Mouse (Mus musculus) Patski (cell line): ENCODE data around the gene Mapk8ip2. TPM values are rescaled to one million over a fixed set of nuclear protein-coding genes. Genes with fewer than 3 reads are reported as not detected.

ENCODE experiments used
- ATAC-seq: fragments of 100-300 bp; one replicate; pipeline ENCODE4 v1.8.0; 2021
- CTCF ChIA-PET: fragments of 350-600 bp; sonication (Branson Sonifier 250); formaldehyde crosslinking; loops from one replicate; lab custom pipeline; 2022; ENCODE audit warnings: inconsistent platforms; lab: Charles Lee
- POLR2A ChIA-PET: fragments of 350-600 bp; sonication (Branson Sonifier 250); formaldehyde crosslinking; loops from one replicate; lab custom pipeline; 2022; ENCODE audit warnings: antibody characterized with exemption, inconsistent platforms; lab: Charles Lee
- DNase-seq: peaks from one replicate; pipeline ENCODE4 v3.0.0-alpha.2; 2011; ENCODE audit warnings: low read depth, low spot score
- H3K27me3 ChIP-seq: fragments of 371-371 bp; one replicate; pipeline ENCODE4 v1.5.1; 2021
- CTCF ChIP-seq: fragments of 100-300 bp; IDR thresholded peaks from one replicate; pipeline ENCODE4 v1.5.1; 2021
- in situ Hi-C: fragments of 300-500 bp; cut with MboI; formaldehyde crosslinking; loops from 3 replicates; pipeline ENCODE4 v1.11.1; 2018; ENCODE audit warnings: low pct_unique_long_range_greater_than_20kb, mixed read lengths
- polyA plus RNA-seq: library from polyadenylated mRNA; unstranded; gene quantifications from one replicate; pipeline ENCODE4 v1.2.3, GENCODE M21; 2021

Gene Mapk8ip2
- polyA plus RNA-seq, 1 experiment from 2014 or later: 0.17 TPM

DNA sequence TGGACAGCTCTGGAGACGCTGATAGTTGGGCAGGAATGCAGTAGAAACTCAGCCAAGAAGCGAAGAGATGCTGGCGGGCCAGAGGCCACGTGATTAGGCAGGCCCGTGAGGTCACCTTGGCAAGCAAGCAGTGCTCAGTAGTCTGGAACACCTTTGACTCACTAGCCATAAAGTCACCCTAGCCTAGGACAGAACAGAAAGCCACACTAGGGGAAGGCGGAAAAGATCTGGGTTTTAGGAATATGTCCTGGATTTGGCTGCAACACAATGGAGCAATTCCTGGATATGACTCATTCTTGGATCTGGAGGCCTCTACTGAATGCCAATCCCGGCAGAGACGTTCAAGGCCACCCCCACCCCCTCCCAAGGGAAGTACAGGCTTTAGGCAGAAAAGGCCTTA lies 26.9 kb downstream of the Mapk8ip2 start:
- no peak for TF ChIP-seq CTCF
- ChIA-PET POLR2A (no interaction called here), CTCF (no interaction called here)
- in situ Hi-C loops: no loop called here
- peak; percentile 93 for DNase-seq
- peak; percentile 89 for ATAC-seq
- no peaks in the 10 kb centered on the region for H3K27me3 ChIP-seq

DNA sequence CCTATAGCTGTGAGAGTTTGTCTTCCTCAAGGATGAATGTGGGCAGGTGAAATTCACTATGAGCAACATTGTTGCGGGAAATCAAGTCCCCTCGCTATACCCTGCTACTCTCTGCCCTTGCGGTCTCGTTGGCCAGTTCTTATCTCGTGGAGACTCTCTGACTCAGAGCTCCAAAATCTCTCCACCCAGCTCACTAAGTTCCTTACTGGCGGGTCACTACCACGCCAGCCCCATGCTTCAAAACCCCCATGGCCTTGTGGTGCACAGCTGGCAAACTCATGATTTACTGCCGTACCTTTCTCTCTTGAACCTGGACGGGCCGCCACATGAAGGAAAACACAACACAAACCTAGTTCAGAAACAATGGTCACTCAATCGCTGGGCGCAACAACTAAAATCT lies 34.5 kb downstream of the Mapk8ip2 start:
- CTCF ChIA-PET: no interaction called here
- in situ Hi-C loops: no loop called here

DNA sequence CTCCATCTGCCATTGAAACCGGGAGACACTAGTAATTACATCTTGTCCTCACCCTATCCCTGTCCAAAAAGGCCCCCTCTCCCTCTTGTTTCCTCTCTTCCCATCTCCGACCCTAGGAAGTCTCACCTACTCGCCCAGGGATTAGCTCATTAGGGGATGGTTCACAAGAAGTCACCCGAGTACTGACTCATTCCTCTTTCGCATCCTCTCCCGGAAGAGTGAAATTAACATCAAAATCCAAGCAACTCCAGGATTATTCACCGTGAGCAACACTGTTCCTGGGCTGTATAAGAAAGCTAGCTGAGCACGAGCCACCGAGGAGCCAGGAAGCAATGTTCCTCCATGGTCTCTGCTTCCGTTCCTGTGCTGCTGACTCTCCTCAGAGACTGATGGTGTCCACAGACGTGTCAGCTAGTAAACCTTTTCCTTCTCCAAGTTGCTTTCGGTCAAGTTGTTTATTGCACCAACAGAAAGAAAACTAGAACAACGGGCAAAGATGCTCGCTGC lies 35.0 kb downstream of the Mapk8ip2 start:
- DNase-seq (no peak), ATAC-seq (no peak)
- CTCF ChIA-PET: no interaction called here
- in situ Hi-C loops: no loop called here
- TF ChIP-seq CTCF: no peak
- POLR2A ChIA-PET: interaction anchor here (0.5 kb wide), 1 partner anchor 57 kb away, joined by 4 read pairs; no protein-coding TSS in a partner anchor
- peaks cover 12% of the 10 kb centered on the region for H3K27me3 ChIP-seq

More for the DNA sequence above, 34.5 kb downstream of the Mapk8ip2 start:
- ATAC-seq (no peak), DNase-seq (no peak)
- POLR2A ChIA-PET: interaction anchor here (0.5 kb wide), 1 partner anchor 56 kb away, joined by 4 read pairs; no protein-coding TSS in a partner anchor
- H3K27me3 ChIP-seq: peaks cover 8% of the 10 kb centered on the region
- no peak for TF ChIP-seq CTCF

DNA sequence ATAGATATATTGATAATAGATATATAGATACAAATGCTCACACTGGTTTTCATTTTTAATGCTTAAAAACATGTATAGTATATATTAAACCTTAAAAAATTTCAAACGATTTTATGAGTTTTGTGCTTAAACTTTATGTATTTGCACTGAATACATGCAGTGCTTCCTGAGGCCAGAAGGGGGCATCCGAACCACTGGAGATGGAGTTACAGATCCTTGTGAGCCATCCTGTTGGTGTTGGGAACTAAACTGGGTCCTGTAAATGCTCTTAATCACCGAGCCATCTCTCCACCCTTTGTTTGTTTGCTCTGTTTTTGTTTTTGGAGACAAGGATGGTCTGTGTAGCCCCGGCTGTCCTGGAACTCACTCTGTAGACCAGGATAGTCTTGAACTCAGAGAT lies 41.3 kb downstream of the Mapk8ip2 start:
- POLR2A ChIA-PET: no interaction called here

DNA sequence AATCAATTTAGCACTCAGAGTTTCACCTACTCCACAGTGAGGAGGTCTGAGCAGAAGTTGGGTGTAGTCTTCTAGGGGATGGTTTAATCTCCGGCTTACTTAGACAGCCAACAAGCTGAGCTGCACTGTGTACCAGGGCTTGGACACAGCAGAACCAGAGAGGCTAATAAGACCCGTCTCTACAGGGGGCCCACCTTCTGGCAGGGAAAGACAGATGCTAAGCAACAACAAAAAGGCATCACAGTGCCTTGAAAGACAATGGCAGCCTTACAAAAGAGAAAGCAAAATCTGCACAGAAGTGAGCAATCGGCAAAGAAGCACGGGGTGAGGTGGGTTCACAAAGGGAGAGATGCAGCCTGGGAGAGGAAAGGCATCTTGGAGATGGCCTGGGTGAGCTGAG lies 42.4 kb downstream of the Mapk8ip2 start:
- ChIA-PET POLR2A (no interaction called here), CTCF (no interaction called here)
- no peak for DNase-seq
- in situ Hi-C loops: no loop called here
- no peak for ATAC-seq
- peaks cover 26% of the 10 kb centered on the region for H3K27me3 ChIP-seq
- TF ChIP-seq CTCF: no peak

More for the DNA sequence above, 41.3 kb downstream of the Mapk8ip2 start:
- in situ Hi-C loops: no loop called here
- DNase-seq: no peak
- CTCF ChIA-PET: no interaction called here
- TF ChIP-seq CTCF: no peak
- no peak for ATAC-seq
- peaks cover 20% of the 10 kb centered on the region for H3K27me3 ChIP-seq

DNA sequence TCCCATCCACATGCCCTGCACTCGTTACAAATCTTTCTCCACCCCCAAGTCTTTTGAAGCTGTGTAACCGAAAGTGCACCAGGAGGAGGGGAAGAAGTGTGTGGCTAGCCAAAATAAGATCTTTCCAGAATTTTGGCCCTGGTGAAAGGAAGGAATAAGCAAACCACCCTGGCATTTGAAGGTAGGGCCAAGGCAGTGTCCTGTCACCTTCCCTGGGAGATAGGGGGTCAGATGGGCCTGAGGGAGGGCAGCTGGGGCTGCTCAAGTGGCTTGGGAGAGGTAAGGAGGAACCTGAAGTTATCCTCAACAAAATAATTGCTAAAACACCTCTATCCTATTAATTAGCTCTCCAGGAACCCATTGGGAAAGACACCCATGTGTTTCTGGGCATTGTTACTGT lies 43.1 kb downstream of the Mapk8ip2 start:
- ChIA-PET CTCF (no interaction called here), POLR2A (no interaction called here)
- DNase-seq: no peak
- in situ Hi-C loops: no loop called here
- TF ChIP-seq CTCF: no peak
- no peak for ATAC-seq
- peaks cover 26% of the 10 kb centered on the region for H3K27me3 ChIP-seq

DNA sequence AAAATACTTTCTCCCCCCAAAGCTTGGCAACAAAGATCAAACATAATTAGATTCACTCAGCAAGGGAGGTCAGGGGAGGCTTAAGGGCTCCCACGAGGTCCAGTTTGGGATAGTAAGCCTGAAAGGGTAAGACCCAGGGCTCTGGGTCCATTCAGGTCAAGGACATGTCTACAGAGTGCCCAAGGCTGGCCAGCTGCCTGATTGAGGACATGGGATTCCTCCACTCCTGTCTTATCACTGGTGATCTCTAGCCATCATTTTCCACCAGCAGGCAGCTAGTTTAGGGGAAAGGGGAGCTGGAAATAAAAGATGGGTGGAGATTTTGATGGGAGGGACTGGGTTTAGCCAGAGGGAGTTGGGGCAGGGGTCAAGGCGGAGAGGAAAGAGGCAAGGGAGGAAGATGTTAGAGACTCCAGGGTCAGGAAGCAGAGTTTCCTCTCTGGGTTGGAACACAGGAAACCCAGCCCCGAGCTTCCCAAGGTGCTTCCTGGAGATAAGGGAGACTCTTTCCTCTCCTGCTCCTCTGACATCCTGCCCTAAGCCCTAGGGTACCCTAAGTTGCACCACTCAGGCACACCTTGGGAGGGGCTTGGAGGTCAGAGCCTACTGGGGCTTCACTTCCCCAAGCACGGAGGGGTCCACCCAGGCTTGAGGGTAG lies 43.8 kb downstream of the Mapk8ip2 start:
- peaks cover 30% of the 10 kb centered on the region for H3K27me3 ChIP-seq
- ChIA-PET POLR2A (no interaction called here), CTCF (no interaction called here)
- TF ChIP-seq CTCF: no peak
- in situ Hi-C loops: no loop called here
- ATAC-seq: no peak
- DNase-seq: no peak

DNA sequence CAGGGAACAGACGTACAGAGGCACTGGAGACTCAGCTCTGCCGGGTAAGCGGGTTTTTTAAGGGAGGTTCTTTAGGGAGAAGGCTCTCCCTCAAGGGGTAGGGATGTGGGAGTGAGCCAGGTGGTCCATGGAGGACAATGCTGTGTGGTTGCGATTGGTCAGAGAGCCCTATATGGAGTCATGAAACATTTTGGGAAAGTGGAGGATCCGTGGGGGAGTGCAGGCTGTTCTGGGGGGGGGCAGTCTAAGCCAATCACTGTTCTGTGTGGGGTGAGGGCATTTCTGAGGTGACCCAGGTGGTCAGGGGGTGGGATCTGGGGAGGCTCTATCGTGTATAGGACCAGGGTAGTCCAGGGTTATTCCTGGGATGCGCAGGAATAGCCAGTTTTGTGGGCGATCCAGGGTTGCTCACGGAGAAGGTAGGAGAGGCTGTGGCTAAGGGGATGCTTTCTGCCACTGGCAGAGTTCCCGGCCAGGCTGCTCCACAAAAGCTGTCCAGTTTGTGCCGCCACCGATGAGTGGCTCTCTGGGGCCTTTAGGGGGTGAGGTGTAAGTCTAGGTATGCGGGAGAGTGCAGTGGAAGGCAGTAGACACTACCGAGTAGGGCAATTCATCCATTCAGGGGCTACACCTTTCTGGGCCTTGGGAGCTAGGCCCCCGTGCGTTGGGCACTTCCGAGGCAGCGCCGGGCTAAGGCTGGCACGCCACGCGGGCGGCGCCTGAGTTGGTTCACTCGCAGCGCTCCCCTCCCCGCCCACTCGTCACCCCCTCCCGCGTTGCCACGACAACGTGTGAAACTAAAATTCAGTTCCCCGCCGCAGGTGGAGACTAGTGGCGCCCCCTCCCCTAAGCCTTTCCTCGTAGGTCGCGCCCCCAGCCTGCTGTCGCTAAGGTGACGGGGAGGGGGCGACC lies 44.6 kb downstream of the Mapk8ip2 start:
- in situ Hi-C loops: no loop called here
- DNase-seq (no peak), ATAC-seq (no peak)
- no peak for TF ChIP-seq CTCF
- ChIA-PET POLR2A (no interaction called here), CTCF (no interaction called here)
- peaks cover 26% of the 10 kb centered on the region for H3K27me3 ChIP-seq

DNA sequence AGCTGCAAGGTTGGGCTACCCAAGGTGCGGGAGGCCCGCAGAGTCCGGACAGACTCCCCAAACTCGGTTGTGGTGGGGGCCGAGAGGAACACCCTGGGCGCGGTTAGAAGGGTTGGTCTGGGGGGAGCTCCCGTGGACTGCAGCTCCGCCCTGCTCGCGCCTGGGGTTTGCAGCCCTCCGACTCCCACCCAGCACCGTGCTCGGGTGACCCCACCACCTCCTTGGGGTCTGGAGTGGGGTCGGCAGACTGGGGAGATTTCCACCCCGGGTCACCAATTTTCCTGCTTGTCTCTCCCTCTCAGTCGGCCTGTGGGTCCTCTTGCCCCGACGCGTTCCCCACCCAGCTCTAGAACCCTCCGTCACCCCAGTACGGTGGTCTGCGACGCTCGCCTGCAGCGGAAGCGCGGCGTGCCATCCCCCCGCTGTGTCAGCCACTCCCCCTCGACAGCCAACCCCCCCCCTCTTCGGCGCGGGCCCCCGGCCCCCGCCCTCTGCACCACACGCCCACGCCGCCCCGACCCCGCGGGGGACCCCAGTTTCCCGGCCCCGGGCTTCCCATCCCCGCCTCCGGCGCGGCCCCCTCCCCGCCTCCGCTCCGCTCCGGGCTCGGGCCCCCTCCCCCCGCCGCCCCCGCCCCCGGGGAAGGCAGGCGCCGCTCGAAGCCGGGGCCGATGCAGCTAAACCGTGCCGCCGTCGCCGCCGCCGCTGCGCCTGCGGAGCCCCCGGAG lies 45.4 kb downstream of the Mapk8ip2 start, which contains the start of gene Shank3:
Gene Shank3 (plus strand): TSS at position 663 of the 728 bp plus-strand sequence.
- in situ Hi-C loops: no loop called here
- ChIA-PET POLR2A (no interaction called here), CTCF (no interaction called here)
- ATAC-seq: peak; percentile 19
- DNase-seq: no peak
- TF ChIP-seq CTCF: no peak
- peaks cover 29% of the 10 kb centered on the region for H3K27me3 ChIP-seq

DNA sequence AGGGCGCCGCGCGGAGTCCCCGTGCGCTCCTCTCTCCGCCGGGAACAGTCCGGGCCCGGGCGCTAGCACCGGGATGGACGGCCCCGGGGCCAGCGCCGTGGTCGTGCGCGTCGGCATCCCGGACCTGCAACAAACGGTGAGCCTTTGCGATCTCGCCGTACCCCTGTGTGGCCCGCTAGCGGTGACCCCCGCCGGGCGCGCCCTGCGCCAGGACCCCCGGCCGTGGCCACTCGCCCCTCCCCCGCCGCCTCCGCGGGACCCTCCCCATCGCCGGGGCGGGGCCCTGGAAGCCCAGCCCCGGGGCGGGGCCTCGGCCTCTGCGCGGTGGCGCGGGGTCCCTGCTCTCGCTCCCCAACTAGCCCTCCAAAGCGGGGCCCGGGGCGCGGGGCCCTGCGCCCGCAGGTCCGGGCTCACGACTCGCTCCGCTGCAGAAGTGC lies 46.1 kb downstream of the Mapk8ip2 start:
- CTCF ChIA-PET: no interaction called here
- POLR2A ChIA-PET: no interaction called here
- in situ Hi-C loops: no loop called here
- ATAC-seq (peak; percentile 44), DNase-seq (no peak)
- H3K27me3 ChIP-seq: peaks cover 29% of the 10 kb centered on the region
- no peak for TF ChIP-seq CTCF
